Mouse (Mus musculus): Measurements from ENCODE around the gene 1700020A23Rik.

Gene 1700020A23Rik

DNA sequence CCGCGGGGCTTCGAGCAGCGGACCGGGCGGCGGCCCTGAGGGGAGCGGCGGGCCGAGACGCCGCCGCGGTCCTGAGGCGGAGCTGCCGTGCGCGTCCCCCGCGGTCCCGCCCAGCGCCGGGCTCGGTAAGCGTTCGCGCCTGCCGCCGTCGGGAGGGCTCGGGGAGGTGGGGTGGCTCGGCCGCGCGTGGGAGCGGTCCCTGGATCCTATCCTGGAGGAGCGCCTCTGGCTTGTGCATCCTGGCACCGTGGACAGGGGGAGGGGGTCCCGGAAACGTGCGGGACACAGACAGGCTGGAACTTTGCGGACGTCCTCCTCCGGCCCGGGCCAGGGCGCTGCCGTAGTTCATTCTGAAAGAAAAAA, 45.4 kb downstream of the 1700020A23Rik start:
- DNase-seq (ENCODE audit: extremely low read depth, low read depth, low spot score) = no peak

DNA sequence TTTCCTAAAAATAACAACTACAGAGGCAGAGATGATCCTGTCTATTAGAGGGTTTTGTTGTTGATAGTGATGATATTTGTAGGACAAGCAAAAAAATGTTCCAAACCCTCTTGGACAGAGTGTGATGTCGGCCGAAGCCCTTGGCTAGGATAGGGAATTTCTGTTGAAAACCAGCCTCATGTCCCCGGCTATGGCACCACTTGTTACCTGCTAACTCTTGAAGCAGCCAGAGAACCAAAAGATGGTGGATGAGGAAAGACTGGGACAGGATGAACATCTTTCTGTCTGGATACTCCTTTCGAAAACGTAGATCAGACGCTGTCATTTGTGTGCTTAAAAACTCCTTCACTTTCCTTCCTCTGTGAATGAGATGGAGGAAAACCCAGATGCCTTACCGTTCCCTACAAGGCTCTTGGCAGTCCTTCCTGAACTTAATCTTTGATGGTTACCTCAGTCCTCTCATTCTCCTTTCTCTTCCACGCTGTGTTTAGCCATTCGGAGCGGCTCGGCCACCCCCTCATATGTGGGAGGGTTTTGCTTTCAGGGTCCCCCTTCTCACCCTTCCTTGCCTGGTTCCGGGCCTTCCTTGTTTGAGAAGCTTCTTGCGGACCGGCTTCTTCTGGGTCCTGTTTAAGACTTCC, 46.1 kb downstream of the 1700020A23Rik start:
- DNase-seq (ENCODE audit: extremely low read depth, low read depth, low spot score) = no peak

DNA sequence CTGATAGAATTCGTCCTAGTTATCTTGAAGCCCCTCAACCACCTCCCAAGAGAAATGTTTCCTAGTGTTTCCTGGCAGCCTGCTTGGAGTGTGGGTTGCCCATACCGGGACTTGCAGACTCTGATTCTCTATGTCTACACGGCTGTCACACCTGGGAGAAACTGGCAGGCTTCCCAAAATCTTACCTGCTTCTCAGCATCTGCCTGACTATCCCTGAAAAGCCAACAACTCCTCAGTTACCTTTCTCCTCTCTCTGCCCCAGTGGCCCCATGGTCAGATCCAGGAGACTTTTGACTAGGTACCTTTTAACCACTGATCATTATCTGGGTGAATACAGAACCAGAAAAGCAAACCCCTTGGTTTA, 46.6 kb downstream of the 1700020A23Rik start:
- DNase-seq (ENCODE audit: extremely low read depth, low read depth, low spot score) = no peak

DNA sequence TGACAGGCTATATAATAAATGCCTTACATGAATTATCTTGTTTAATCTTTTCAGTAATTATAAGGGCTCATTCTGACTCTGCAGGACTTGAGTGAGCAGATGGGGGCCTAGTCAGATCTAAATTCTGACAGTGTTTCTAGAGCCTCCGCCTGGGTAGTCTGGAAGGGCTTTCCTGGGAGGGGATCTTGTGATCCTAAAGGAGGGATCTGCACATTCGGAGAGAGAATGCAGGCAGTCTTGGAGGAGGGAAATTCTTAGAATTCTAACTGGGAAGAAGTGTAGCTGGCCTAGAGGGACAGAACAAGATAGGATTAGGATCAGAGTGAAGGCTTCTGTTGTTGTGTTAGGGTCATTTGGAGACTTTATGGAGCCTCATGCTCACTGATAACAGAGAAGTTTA, 47.2 kb downstream of the 1700020A23Rik start:
- DNase-seq (ENCODE audit: extremely low read depth, low read depth, low spot score) = no peak

DNA sequence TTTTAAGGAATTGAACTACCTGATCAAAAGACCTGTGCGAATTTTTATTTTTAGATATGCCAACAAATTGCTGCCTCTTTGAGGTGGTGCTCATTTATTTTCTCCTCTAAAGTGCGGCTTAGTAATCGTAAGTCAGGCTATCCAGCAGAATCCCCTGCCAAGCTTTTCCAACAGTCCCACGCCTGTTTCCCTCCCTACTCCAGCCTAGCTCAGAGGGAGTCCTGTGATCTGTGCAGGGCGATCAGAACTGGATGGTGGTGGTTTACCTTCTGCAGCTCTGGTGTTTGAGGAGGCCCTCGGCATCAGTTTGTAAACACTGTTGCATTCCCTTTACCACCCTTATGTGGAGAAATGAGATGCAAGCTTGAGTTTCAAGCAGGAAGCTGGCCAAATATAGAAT, 48.4 kb downstream of the 1700020A23Rik start:
- no peak for DNase-seq (ENCODE audit: extremely low read depth, low read depth, low spot score)

DNA sequence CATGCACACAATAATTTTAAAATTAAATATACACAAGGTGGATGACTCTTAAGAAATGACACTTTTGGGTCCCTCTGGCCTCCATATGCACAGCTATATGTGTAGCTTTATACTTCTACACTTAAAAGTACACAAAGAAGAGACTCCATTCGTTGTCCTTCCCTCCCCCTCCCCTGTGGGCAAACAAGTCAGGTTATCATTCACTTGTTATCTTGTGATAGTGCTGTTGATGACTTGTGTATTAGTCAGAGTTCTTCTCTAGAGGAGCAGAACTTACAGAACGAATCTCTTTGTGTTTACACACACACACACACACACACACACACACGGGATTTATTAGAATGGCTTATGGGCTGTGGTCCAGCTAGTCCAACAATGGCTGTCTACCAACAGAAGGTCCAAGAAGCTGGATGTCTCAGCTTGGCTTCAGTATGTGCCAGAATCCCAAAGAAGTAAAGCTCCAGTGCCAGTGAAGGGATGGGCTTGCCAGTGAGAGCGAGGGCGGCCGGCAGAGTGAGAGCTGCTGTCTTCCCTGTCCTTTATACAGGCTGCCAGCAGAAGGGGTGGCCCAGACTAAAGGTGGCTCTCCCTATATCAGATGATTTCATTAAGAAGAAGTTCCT, 49.8 kb downstream of the 1700020A23Rik start:
- no peak for DNase-seq (ENCODE audit: extremely low read depth, low read depth, low spot score)
